Mouse (Mus musculus) bone marrow, adult 2 months (tissue): Measurements from ENCODE around the gene Cers3.

Source experiments
- CTCF ChIP-seq: fragments of 200-500 bp; IDR thresholded peaks from 2 replicates; pipeline ENCODE4 v1.5.1; 2011; ENCODE audit warnings: low read length, control low read depth; ENCODE audit not compliant: control insufficient read depth, insufficient read depth
- POLR2A ChIP-seq: fragments of 200-500 bp; IDR thresholded peaks from 2 replicates; pipeline ENCODE4 v1.6.1; 2011; ENCODE audit warnings: low read depth, mild to moderate bottlenecking, control low read depth, low read length, borderline replicate concordance; ENCODE audit not compliant: control insufficient read depth

- TF ChIP-seq POLR2A, result no peak
- no peak for TF ChIP-seq CTCF
These were observed 69.9 kb downstream of the Cers3 start for GRCm38 (mm10) chr7:66813172-66813571.
